ENCODE assay signal across 17 mouse cellular contexts in genomic region chr15:85756611-85757010, GRCm38 (mm10). TPM values are rescaled to one million over a fixed set of nuclear protein-coding genes. Genes with fewer than 3 reads are reported as not detected.
DNase-seq lines count a peak whose midpoint lies in the region; ATAC-seq and TF ChIP-seq lines count a peak whose summit lies in the region.
"Had no signal": no experiment of that assay in that cellular context is flagged by ENCODE, and none has a peak within 500 bp of the region (broad histone marks: within the 10 kb centered on the region; RNA-seq: fewer than 3 reads in every experiment).

No protein-coding gene starts in this region.

- TF ChIP-seq POLR2A in brain, embryonic 14.5 days (IDR thresholded peaks at IDR 0.05; ENCODE audit: borderline replicate concordance, extremely low read depth, insufficient read depth, insufficient read length, poor library complexity, severe bottlenecking) = no peak

- no peak overlapping the region for H3K9ac ChIP-seq in heart, postnatal 0 days (replicated peaks; ENCODE audit: low read depth, low read length)
- no peak overlapping the region for H3K9ac ChIP-seq in intestine, embryonic 16.5 days (ENCODE audit: low read depth, low read length)
- H3K9ac ChIP-seq: forebrain, embryonic 13.5 days; heart, embryonic 15.5 days; lung, embryonic 15.5 days had no signal

- H3K4me2 ChIP-seq in heart, postnatal 0 days (ENCODE audit: low read depth, low read length) = peak overlapping the region; percentile 11; the same call in 1 of the 2 replicates
- H3K4me2 ChIP-seq in intestine, embryonic 16.5 days (ENCODE audit: low read depth, low read length) = no peak overlapping the region
- H3K4me2 ChIP-seq: forebrain, embryonic 13.5 days; heart, embryonic 15.5 days; lung, embryonic 15.5 days had no signal

- no peak for TF ChIP-seq CTCF in layer of hippocampus, adult 2 months (conservative IDR thresholded peaks at IDR 0.05)
- TF ChIP-seq CTCF in brain, embryonic 14.5 days (IDR thresholded peaks at IDR 0.05; ENCODE audit: borderline replicate concordance, extremely low read depth, insufficient read depth, insufficient read length) = no peak
- no peak for TF ChIP-seq CTCF in heart, postnatal 0 days (IDR thresholded peaks at IDR 0.05; ENCODE audit: low read depth)

- H3K27ac ChIP-seq in layer of hippocampus, adult 2 months = peak overlapping the region; percentile 48; the same call in 1 of the 2 replicates
- peak overlapping the region; percentile 58 for H3K27ac ChIP-seq in heart, postnatal 0 days (ENCODE audit: low read depth)
- H3K27ac ChIP-seq in intestine, embryonic 16.5 days (ENCODE audit: low read length) = no peak overlapping the region
- H3K27ac ChIP-seq: forebrain, embryonic 13.5 days; heart, embryonic 15.5 days; lung, embryonic 15.5 days had no signal

- peaks cover 13% of the 10 kb centered on the region for H3K4me1 ChIP-seq in heart, postnatal 0 days (ENCODE audit: control insufficient read depth, insufficient read depth)
- peaks cover 3% of the 10 kb centered on the region; the same call in 1 of the 2 replicates for H3K4me1 ChIP-seq in intestine, embryonic 16.5 days (ENCODE audit: control insufficient read depth, insufficient read depth, low read length)
- H3K4me1 ChIP-seq: forebrain, embryonic 13.5 days; lung, embryonic 15.5 days had no signal

- WGBS in heart, postnatal 0 days = 45% methylated on average over 7 of the region's 7 CpGs
- 90% methylated on average over 7 of the region's 7 CpGs for WGBS in intestine, embryonic 16.5 days

- peaks cover 6% of the 10 kb centered on the region; the same call in 1 of the 2 replicates for H3K9me3 ChIP-seq in heart, postnatal 0 days (replicated peaks; ENCODE audit: control insufficient read depth, low read length)
- peaks cover 8% of the 10 kb centered on the region; the same call in 1 of the 2 replicates for H3K9me3 ChIP-seq in intestine, embryonic 16.5 days (ENCODE audit: control insufficient read depth, low read length)

- TF ChIP-seq EP300 in heart, postnatal 0 days (IDR thresholded peaks at IDR 0.05; ENCODE audit: low read depth) = no peak

- ATAC-seq in heart, postnatal 0 days (ENCODE audit: insufficient read depth, low read depth) = no peak
- no peak for ATAC-seq in intestine, embryonic 16.5 days
- ATAC-seq: forebrain, embryonic 13.5 days had no signal

- no peak overlapping the region for H3K4me3 ChIP-seq in layer of hippocampus, adult 2 months
- H3K4me3 ChIP-seq in heart, postnatal 0 days (ENCODE audit: low read depth, low read length) = no peak overlapping the region
- H3K4me3 ChIP-seq in intestine, embryonic 16.5 days (ENCODE audit: low read length) = no peak overlapping the region
- H3K4me3 ChIP-seq: forebrain, embryonic 13.5 days; heart, embryonic 15.5 days; lung, embryonic 15.5 days had no signal

- DNase-seq in adrenal gland, adult 2 months = peak; percentile 54
- DNase-seq in adrenal gland, adult 18-20 months (ENCODE audit: low spot score in 2 of 2) = no peak
- no peak for DNase-seq in layer of hippocampus, adult 2 months (ENCODE audit: low spot score in 2 of 2)
- no peak for DNase-seq in layer of hippocampus, adult 18-20 months (ENCODE audit: low spot score in 2 of 2)
- DNase-seq in brain, embryonic 14.5 days (ENCODE audit: low read depth) = peak; percentile 5
- DNase-seq in heart, postnatal 0 days (ENCODE audit: low spot score) = peak; percentile 30
- no peak for DNase-seq in cerebellum, adult 9-10 months
- DNase-seq: cerebellum, adult 8-10 months; embryo, embryonic 11 days; kidney, postnatal 10 days; thymus, adult 18-20 months had no signal

- no peaks in the 10 kb centered on the region for H3K36me3 ChIP-seq in heart, postnatal 0 days (replicated peaks; ENCODE audit: control insufficient read depth, insufficient read depth, low read length)
- 0 out of 2 replicates have a peak, but pooled peaks cover 4% of the 10 kb centered on the region for H3K36me3 ChIP-seq in intestine, embryonic 16.5 days (ENCODE audit: control insufficient read depth, insufficient read depth, low read length)
- H3K36me3 ChIP-seq: lung, embryonic 15.5 days had no signal

- H3K27me3 ChIP-seq in heart, postnatal 0 days (ENCODE audit: control insufficient read depth, insufficient read depth, low read length) = no peaks in the 10 kb centered on the region
- H3K27me3 ChIP-seq in intestine, embryonic 16.5 days (replicated peaks; ENCODE audit: control insufficient read depth, insufficient read depth, low read length) = no peaks in the 10 kb centered on the region
- H3K27me3 ChIP-seq: forebrain, embryonic 13.5 days; heart, embryonic 15.5 days; lung, embryonic 15.5 days had no signal

RNA-seq across cellular contexts. Expression of gene Ppara, which starts 21.8 kb away (rescaled TPM):
- 10 to 100 TPM; 37.2 to 48.9 TPM for total RNA-seq in adrenal gland, adult 2 months (2021)
- 6.3 and 8.5 TPM in 2 replicates for polyA plus RNA-seq in adrenal gland, adult 2 months (2012; rRNA removed)
- total RNA-seq in adrenal gland, adult 18-20 months (2021) = 100 to 1,000 TPM in 1 of 2 experiments, 10 to 100 TPM in 1; 30.9 to 107 TPM
- total RNA-seq in layer of hippocampus, adult 2 months (2021) = 1 to 10 TPM; 3.1 to 3.9 TPM
- total RNA-seq in layer of hippocampus, adult 18-20 months (2021) = 1 to 10 TPM; 2.9 to 3.4 TPM
- 0.14 and 0.46 TPM in 2 replicates for polyA plus RNA-seq in brain, embryonic 14.5 days (2012; rRNA removed)
- 11.6 and 18.5 TPM in 2 replicates for total RNA-seq in heart, postnatal 0 days (2014; rRNA removed; ENCODE audit: low replicate concordance)
- polyA plus RNA-seq in heart, postnatal 0 days (2015; fragmentation: Nextera tagmentation; extraction: Ambion mirVana) = 31.4 and 33.4 TPM in 2 replicates
- polyA plus RNA-seq in intestine, embryonic 16.5 days (2015; fragmentation: Nextera tagmentation; extraction: Ambion mirVana) = 31.0 and 37.6 TPM in 2 replicates
- total RNA-seq: megakaryocyte-erythroid progenitor cell, adult 5-6 weeks; neutrophil, adult 5-6 weeks had no signal

RNA-seq across cellular contexts. Expression of gene Cdpf1, which starts 54.9 kb away (rescaled TPM):
- total RNA-seq in adrenal gland, adult 2 months (2021) = 10 to 100 TPM; 22.5 to 23.5 TPM
- polyA plus RNA-seq in adrenal gland, adult 2 months (2012; rRNA removed) = 55.7 and 56.0 TPM in 2 replicates
- total RNA-seq in adrenal gland, adult 18-20 months (2021) = 10 to 100 TPM; 18.8 to 26.6 TPM
- total RNA-seq in layer of hippocampus, adult 2 months (2021) = 10 to 100 TPM; 18.6 to 22.3 TPM
- total RNA-seq in layer of hippocampus, adult 18-20 months (2021) = 10 to 100 TPM; 16.5 to 20.0 TPM
- polyA plus RNA-seq in brain, embryonic 14.5 days (2012; rRNA removed) = 14.3 and 23.7 TPM in 2 replicates
- 31.0 and 96.8 TPM in 2 replicates for total RNA-seq in heart, postnatal 0 days (2014; rRNA removed; ENCODE audit: low replicate concordance)
- polyA plus RNA-seq in heart, postnatal 0 days (2015; fragmentation: Nextera tagmentation; extraction: Ambion mirVana) = 45.9 and 49.9 TPM in 2 replicates
- polyA plus RNA-seq in intestine, embryonic 16.5 days (2015; fragmentation: Nextera tagmentation; extraction: Ambion mirVana) = 58.2 and 62.2 TPM in 2 replicates

Comparison
In these comparisons a context has a peak if more than half of its experiments do, and no peak if none do; other contexts are left out.
1. DNase-seq: peak in adrenal gland, adult 2 months (single experiment), brain, embryonic 14.5 days (single experiment) and heart, postnatal 0 days (single experiment); none in adrenal gland, adult 18-20 months (0 of 2), layer of hippocampus, adult 2 months (0 of 2), layer of hippocampus, adult 18-20 months (0 of 2) and cerebellum, adult 9-10 months (single experiment).